Mouse (Mus musculus) limb, embryonic 12.5 days (tissue): ENCODE results near the gene Gm21885. TPM values are rescaled to one million over a fixed set of nuclear protein-coding genes. Genes with fewer than 3 reads are reported as not detected.

ENCODE experiments used
- ATAC-seq: fragments of 200-750 bp; cut with Nextera tagmentation; 2 replicates; pipeline ENCODE4 v1.8.0; 2017; ENCODE audit warnings: low read depth, moderate TSS enrichment; ENCODE audit not compliant: insufficient number of reproducible peaks, insufficient read depth, low FRiP score, low TSS enrichment
- H3K27ac ChIP-seq: fragments of 300-500 bp; sonication (generic); 2 replicates; pipeline ENCODE4 v1.5.1; 2016; ENCODE audit warnings: mild to moderate bottlenecking, moderate library complexity
- H3K27me3 ChIP-seq: fragments of 300-500 bp; sonication (generic); 2 replicates; pipeline ENCODE4 v1.6.1; 2016; ENCODE audit warnings: mild to moderate bottlenecking, moderate library complexity
- H3K36me3 ChIP-seq: fragments of 300-500 bp; sonication (generic); 2 replicates; pipeline ENCODE4 v1.6.1; 2016; ENCODE audit warnings: mild to moderate bottlenecking, moderate library complexity
- H3K4me1 ChIP-seq: fragments of 300-500 bp; sonication (generic); replicated peaks from 2 replicates; pipeline ENCODE4 v1.6.1; 2016
- H3K4me2 ChIP-seq: fragments of 300-500 bp; sonication (generic); 2 replicates; pipeline ENCODE4 v1.6.1; 2016; ENCODE audit warnings: mild to moderate bottlenecking, moderate library complexity
- H3K4me3 ChIP-seq: fragments of 300-500 bp; sonication (generic); replicated peaks from 2 replicates; pipeline ENCODE4 v1.5.1; 2016; ENCODE audit warnings: mild to moderate bottlenecking
- H3K9ac ChIP-seq: fragments of 300-500 bp; sonication (generic); replicated peaks from 2 replicates; pipeline ENCODE4 v1.6.1; 2016; ENCODE audit warnings: mild to moderate bottlenecking, moderate library complexity
- H3K9me3 ChIP-seq: fragments of 300-500 bp; sonication (generic); 2 replicates; pipeline ENCODE4 v1.6.1; 2016; ENCODE audit warnings: mild to moderate bottlenecking, moderate library complexity
- WGBS: fragments of 180-500 bp; shearing (Covaris S2); methylation state at CpG from one replicate; pipeline ENCODE4 v1.1.7; 2016; 5-methylcytosine and 5-hydroxymethylcytosine counted together
- polyA plus RNA-seq: library from polyadenylated mRNA; unstranded; fragments of >200 nt; fragmentation: Nextera tagmentation; extraction: Ambion mirVana; gene quantifications from 2 replicates; pipeline ENCODE4 v1.2.1, GENCODE M21; 2016

The Gm21885 gene
- polyA plus RNA-seq, 1 experiment from 2014 or later, result not detected

GRCm38 (mm10) chr11:94269906-94270305 lies 11.8 kb upstream of the Gm21885 start:
- Histone ChIP-seq H3K9ac (no peak overlapping the region), H3K27me3 (no peaks in the 10 kb centered on the region), H3K4me2 (no peak overlapping the region), H3K4me3 (no peak overlapping the region), H3K9me3 (no peaks in the 10 kb centered on the region), H3K36me3 (no peaks in the 10 kb centered on the region), H3K4me1 (peaks cover 27% of the 10 kb centered on the region), H3K27ac (no peak overlapping the region)
- WGBS, result 86% methylated on average over 7 of the region's 7 CpGs
- no peak for ATAC-seq

- Histone ChIP-seq H3K4me3 (no peak overlapping the region), H3K27ac (no peak overlapping the region), H3K27me3 (no peaks in the 10 kb centered on the region), H3K9me3 (no peaks in the 10 kb centered on the region), H3K9ac (no peak overlapping the region), H3K4me1 (peaks cover 21% of the 10 kb centered on the region), H3K36me3 (no peaks in the 10 kb centered on the region), H3K4me2 (no peak overlapping the region)
- 86% methylated on average over 2 of the region's 2 CpGs for WGBS
- ATAC-seq, result no peak
Measured at GRCm38 (mm10) chr11:94271015-94271414, 10.7 kb upstream of the Gm21885 start.

DNA sequence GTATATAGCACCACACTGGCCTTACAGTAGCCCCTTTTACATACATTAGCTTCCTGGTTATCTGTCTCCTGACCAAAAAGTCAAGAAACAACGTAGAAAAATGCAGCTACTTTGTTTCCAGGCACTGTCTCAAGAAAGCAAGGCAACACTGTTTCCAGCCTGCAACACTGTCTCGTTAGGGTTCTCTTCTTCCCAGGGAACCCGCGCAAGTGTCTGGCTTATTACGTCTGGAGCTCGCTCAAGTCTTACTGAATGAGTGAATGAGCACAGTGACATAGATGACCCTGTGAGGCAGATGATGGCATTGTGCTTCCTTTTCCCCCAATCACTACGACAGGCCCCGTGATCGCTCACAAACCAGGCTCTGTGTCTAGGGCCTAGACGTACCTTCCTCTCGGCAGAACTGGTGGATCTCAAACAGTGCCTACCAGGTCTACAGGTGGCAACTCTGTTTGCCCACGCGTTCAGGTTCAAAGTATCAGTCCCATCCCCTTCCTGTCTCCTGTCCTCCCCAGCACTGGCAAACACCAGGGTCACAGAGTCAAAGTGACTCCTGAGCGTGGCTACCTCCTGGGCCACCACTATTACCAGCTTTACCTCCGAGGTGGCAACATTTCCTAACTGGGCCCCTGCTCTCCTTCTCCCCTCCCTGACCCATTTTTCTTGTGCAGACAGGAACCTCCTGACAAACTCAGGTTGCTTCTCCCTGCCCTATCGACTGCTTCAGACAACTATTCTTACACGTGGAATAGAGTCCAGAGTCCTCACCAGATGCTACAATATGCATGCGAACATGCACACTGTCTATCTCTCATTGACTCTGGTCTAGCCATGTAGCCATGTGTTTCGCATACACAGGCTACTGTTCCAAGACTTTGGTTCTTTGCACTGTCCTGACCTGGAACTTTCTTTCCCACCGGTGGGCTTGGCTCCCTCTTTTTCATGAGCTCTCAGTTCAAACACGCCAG lies 8.4 kb upstream of the Gm21885 start:
- H3K4me1 ChIP-seq, result peaks cover 22% of the 10 kb centered on the region
- H3K4me2 ChIP-seq, result no peak overlapping the region
- H3K27ac ChIP-seq, result no peak overlapping the region
- H3K9ac ChIP-seq, result no peak overlapping the region
- no peaks in the 10 kb centered on the region for H3K36me3 ChIP-seq
- no peaks in the 10 kb centered on the region for H3K9me3 ChIP-seq
- no peak for ATAC-seq
- H3K4me3 ChIP-seq, result no peak overlapping the region
- no peaks in the 10 kb centered on the region for H3K27me3 ChIP-seq
- 88% methylated on average over 21 of the region's 21 CpGs for WGBS

DNA sequence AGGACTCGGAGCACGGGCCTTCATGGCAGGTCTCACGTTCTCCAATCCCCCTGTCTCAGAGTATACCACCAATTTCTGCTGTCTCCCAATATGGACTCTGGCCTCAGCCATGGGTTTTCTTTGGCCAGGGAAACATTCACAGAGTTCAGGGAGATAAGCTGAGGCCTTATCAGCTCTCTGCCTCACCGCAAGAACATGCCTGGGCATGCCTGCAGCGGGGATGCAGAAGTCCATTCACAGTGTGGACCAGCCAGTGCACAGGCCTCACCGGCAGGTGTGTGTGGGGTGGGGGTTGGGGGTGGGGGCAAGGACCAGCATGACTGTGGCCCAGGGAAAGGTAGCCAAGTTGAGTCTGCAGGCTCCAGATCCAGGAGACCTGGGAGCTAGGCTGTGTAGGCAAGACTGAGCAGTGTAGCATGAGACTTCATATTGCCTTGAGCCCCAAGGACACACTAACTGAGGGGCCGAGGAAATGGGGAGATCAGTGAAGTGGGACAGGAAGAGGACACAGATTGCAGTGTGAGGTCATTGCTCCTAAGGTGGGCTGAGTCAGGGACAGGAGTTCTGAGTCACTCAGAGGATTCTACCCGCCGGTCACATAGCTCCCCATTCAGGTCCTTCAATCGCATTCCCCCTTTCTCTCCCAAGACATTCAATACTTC lies 7.3 kb upstream of the Gm21885 start:
- Histone ChIP-seq H3K4me1 (peaks cover 16% of the 10 kb centered on the region), H3K9ac (no peak overlapping the region), H3K4me3 (no peak overlapping the region), H3K27ac (no peak overlapping the region), H3K4me2 (no peak overlapping the region), H3K36me3 (no peaks in the 10 kb centered on the region), H3K27me3 (no peaks in the 10 kb centered on the region), H3K9me3 (no peaks in the 10 kb centered on the region)
- no peak for ATAC-seq
- 87% methylated on average over 10 of the region's 10 CpGs for WGBS

- Histone ChIP-seq H3K27ac (no peak overlapping the region), H3K9ac (no peak overlapping the region), H3K4me3 (no peak overlapping the region), H3K9me3 (no peaks in the 10 kb centered on the region), H3K27me3 (no peaks in the 10 kb centered on the region), H3K4me1 (peaks cover 16% of the 10 kb centered on the region), H3K36me3 (no peaks in the 10 kb centered on the region), H3K4me2 (no peak overlapping the region)
- no peak for ATAC-seq
- 78% methylated on average over 7 of the region's 7 CpGs for whole genome bisulfite sequencing
Measured at GRCm38 (mm10) chr11:94275226-94275625, 6.4 kb upstream of the Gm21885 start.

DNA sequence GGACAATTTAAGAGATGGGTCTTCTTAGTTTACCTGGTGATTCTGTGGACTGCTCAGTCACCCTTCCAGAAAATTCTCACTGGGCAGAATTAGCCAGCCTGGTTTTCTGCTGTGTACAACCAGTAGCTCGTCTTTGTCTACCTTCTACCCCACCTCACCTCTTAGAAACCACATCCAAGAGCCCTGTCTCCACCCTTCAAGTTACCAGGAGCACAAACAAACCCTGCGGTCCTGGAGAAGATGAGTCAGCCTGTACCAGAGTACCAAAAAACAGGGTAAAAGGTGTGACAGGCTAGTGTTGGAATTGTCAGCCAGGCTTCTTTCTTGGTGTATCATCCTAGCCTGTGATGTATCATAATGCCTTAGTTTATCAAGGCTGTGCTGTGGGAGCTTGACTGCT lies 6.0 kb upstream of the Gm21885 start:
- Histone ChIP-seq H3K27me3 (no peaks in the 10 kb centered on the region), H3K4me3 (no peak overlapping the region), H3K36me3 (no peaks in the 10 kb centered on the region), H3K9ac (no peak overlapping the region), H3K4me2 (no peak overlapping the region), H3K4me1 (peaks cover 16% of the 10 kb centered on the region), H3K27ac (no peak overlapping the region), H3K9me3 (no peaks in the 10 kb centered on the region)
- ATAC-seq, result no peak
- WGBS, result 85% methylated on average over 2 of the region's 2 CpGs

- H3K27ac ChIP-seq, result peak overlapping the region; percentile 37; the same call in 1 of the 2 replicates
- peaks cover 12% of the 10 kb centered on the region for H3K4me1 ChIP-seq
- H3K9me3 ChIP-seq, result no peaks in the 10 kb centered on the region
- peak overlapping the region; percentile 2; the same call in 1 of the 2 replicates for H3K9ac ChIP-seq
- peak overlapping the region; percentile 25 for H3K4me3 ChIP-seq
- 7% methylated on average over 20 of the region's 20 CpGs for WGBS
- peak; percentile 43 for ATAC-seq
- H3K36me3 ChIP-seq, result no peaks in the 10 kb centered on the region
- peak overlapping the region; percentile 53 for H3K4me2 ChIP-seq
- H3K27me3 ChIP-seq, result no peaks in the 10 kb centered on the region
Measured at GRCm38 (mm10) chr11:94276869-94277337, 4.8 kb upstream of the Gm21885 start.

GRCm38 (mm10) chr11:94282291-94282690 lies 618 bp downstream of the Gm21885 start:
- peaks cover 46% of the 10 kb centered on the region for H3K36me3 ChIP-seq
- no peaks in the 10 kb centered on the region; the same call in 1 of the 2 replicates for H3K4me1 ChIP-seq
- no peaks in the 10 kb centered on the region for H3K27me3 ChIP-seq
- no peak overlapping the region for H3K4me3 ChIP-seq
- no peak overlapping the region for H3K9ac ChIP-seq
- H3K27ac ChIP-seq, result no peak overlapping the region
- H3K9me3 ChIP-seq, result no peaks in the 10 kb centered on the region
- WGBS, result 59% methylated on average over 5 of the region's 5 CpGs
- no peak overlapping the region for H3K4me2 ChIP-seq
- ATAC-seq, result no peak

DNA sequence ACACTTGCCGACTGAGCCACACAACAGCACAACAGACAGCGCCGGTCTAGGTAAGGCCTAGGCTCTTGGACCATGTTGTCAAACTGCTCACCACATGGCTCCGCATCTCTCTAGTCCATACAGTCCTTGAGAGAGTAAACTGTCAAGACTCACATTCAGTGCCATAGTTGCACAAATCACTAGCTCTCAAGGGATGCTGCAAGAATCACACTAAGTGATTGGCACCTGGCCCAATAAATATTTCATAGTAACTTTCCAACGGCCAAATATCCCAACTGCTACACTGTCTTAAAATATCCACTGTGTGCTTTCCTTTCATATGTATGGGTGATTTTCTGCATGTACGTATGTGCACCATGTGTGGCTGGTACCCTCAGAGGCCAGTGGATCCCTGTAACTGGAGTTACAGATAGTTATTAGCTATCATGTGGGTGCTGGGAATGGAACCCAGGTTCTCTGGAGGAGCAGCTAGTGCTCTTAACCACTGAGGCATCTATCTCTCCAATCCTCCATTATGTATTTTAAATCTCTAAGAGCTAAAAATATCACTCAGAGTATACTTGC lies 1.9 kb downstream of the Gm21885 start:
- Histone ChIP-seq H3K9me3 (no peaks in the 10 kb centered on the region), H3K36me3 (peaks cover 60% of the 10 kb centered on the region), H3K4me2 (no peak overlapping the region), H3K27ac (no peak overlapping the region), H3K9ac (no peak overlapping the region), H3K27me3 (no peaks in the 10 kb centered on the region), H3K4me3 (no peak overlapping the region), H3K4me1 (no peaks in the 10 kb centered on the region; the same call in 1 of the 2 replicates)
- WGBS, result 94% methylated on average over 6 of the region's 6 CpGs
- ATAC-seq, result no peak

DNA sequence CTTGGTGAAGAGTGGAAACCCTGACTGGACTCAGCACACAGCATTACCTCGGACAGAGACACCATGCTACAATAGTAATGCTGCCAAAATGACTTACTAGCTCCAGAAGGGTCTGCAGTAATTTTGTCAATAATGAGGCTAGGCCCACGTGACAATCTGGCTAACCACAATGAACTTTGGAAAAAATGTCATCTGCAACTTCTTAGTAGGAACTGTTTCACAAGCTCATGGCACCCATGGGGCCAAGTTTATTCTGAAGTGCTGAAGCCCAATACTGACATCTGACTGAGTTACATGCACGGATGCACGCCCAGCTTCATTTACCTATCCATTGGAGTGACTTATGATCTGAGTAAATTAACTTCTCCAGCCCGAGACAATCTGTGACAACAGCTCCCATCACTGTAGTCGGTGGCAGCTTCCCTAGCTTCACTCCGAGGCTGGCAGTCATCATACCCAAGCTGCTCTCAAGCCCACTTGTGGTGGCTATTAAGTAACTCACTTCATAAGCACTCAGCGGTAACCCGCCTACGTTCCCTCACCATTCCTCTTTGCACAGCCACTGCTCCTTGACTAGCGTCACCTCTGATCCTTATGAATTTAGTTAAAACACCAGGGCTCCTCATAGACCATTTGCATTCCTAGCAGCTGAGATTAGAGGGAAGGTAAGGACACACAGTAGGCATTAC lies 4.4 kb downstream of the Gm21885 start:
- WGBS, result 90% methylated on average over 11 of the region's 11 CpGs
- no peak for ATAC-seq
- H3K4me1 ChIP-seq, result no peaks in the 10 kb centered on the region; the same call in 1 of the 2 replicates

More for the DNA sequence above, 4.4 kb downstream of the Gm21885 start:
- no peaks in the 10 kb centered on the region for H3K9me3 ChIP-seq
- H3K27me3 ChIP-seq, result no peaks in the 10 kb centered on the region
- H3K4me3 ChIP-seq, result no peak overlapping the region
- no peak overlapping the region for H3K4me2 ChIP-seq
- no peak overlapping the region for H3K27ac ChIP-seq
- H3K36me3 ChIP-seq, result peaks cover 84% of the 10 kb centered on the region
- no peak overlapping the region for H3K9ac ChIP-seq
